Mouse (Mus musculus): Measurements from ENCODE around the gene Ntrk3. TPM values are rescaled to one million over a fixed set of nuclear protein-coding genes. Genes with fewer than 3 reads are reported as not detected.

Gene Ntrk3
- polyA plus RNA-seq, 1 experiment from 2014 or later, result 7.3 TPM

DNA sequence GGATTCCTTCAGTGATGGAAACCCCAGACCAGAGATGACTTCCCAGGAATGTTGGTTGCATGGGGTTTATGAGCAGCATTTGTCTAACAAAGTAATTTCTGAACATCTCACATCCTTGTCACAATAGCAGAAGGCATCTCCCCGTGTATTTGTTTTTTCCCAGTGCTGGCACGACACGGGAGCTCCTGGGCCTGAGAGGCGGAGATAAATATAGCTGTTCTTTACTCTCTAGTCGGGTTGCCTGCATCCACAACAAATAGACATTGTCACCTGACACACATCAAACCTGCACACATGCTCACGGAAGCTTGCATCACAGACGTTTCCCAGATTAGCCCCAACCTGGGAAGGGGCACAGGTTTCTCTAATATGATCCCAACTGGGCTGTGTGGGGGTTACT is 30.1 kb downstream of the Ntrk3 start:
- no peaks in the 10 kb centered on the region for H3K4me1 ChIP-seq (replicated peaks; ENCODE audit: control insufficient read depth, insufficient read depth, low read length)
- H3K27me3 ChIP-seq (ENCODE audit: control insufficient read depth, insufficient read depth, low read length), result no peaks in the 10 kb centered on the region
- no peaks in the 10 kb centered on the region for H3K9me3 ChIP-seq (ENCODE audit: control insufficient read depth, low read length)
- no peak overlapping the region for H3K9ac ChIP-seq (ENCODE audit: low read length)
- 83% methylated on average over 7 of the region's 7 CpGs for WGBS
- DNase-seq (ENCODE audit: low spot score), result no peak
- H3K4me2 ChIP-seq (ENCODE audit: low read depth, low read length, severe bottlenecking), result no peak overlapping the region
- no peak for ATAC-seq (replicated peaks; ENCODE audit: low FRiP score)
- H3K36me3 ChIP-seq (ENCODE audit: control insufficient read depth, insufficient read depth, low read length), result no peaks in the 10 kb centered on the region
- no peak overlapping the region for H3K27ac ChIP-seq (ENCODE audit: low read depth, low read length)
- no peak overlapping the region for H3K4me3 ChIP-seq (ENCODE audit: low read depth, low read length)

DNA sequence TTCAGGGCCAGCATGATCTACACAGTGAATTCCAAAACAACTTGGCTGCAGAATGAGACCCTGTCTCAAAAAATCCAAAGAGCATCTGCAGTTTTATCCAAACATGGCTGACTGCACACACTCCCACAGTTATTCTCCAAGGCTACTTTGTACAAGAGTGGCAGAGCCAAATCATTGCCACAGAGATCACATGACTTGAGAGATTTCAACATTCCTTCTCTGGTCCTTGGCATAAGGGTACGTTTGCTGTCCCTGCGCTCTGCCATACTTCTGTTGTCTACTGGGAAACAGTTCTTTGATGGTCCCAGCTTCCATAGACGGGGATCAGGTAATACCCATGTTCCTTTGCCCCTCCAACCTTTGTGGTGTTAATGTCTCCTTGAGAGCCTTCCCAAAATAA is 30.7 kb downstream of the Ntrk3 start:
- WGBS, result 81% methylated on average over 3 of the region's 3 CpGs
- Histone ChIP-seq H3K4me3 (ENCODE audit: low read depth, low read length) (no peak overlapping the region), H3K9ac (ENCODE audit: low read length) (no peak overlapping the region), H3K9me3 (ENCODE audit: control insufficient read depth, low read length) (no peaks in the 10 kb centered on the region), H3K36me3 (ENCODE audit: control insufficient read depth, insufficient read depth, low read length) (no peaks in the 10 kb centered on the region), H3K27ac (ENCODE audit: low read depth, low read length) (no peak overlapping the region), H3K4me2 (ENCODE audit: low read depth, low read length, severe bottlenecking) (no peak overlapping the region), H3K4me1 (replicated peaks; ENCODE audit: control insufficient read depth, insufficient read depth, low read length) (no peaks in the 10 kb centered on the region), H3K27me3 (ENCODE audit: control insufficient read depth, insufficient read depth, low read length) (no peaks in the 10 kb centered on the region)
- no peak for DNase-seq (ENCODE audit: low spot score)
- no peak for ATAC-seq (replicated peaks; ENCODE audit: low FRiP score)

DNA sequence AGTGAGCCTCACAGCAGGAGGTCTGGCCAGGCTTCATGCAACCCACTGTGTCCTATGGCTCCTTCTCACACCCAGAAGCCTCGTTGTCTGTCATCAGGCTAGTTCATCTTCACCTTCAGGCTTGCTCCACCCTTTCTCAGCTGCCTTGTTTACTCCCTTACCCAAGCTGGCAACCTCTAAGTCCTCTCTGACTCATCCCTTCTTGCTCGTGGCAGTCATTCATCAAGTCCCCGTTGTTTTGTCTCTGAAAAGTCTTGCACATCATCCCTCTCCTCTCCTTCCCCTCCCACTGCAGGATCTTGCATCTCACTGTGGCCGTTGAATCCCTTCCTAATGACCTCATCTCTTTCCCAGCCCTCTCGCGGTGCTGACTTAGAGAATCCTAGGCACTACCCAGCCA is 35.1 kb downstream of the Ntrk3 start:
- Histone ChIP-seq H3K36me3 (ENCODE audit: control insufficient read depth, insufficient read depth, low read length) (no peaks in the 10 kb centered on the region), H3K4me1 (replicated peaks; ENCODE audit: control insufficient read depth, insufficient read depth, low read length) (no peaks in the 10 kb centered on the region), H3K9ac (ENCODE audit: low read length) (no peak overlapping the region), H3K4me2 (ENCODE audit: low read depth, low read length, severe bottlenecking) (no peak overlapping the region), H3K27me3 (ENCODE audit: control insufficient read depth, insufficient read depth, low read length) (no peaks in the 10 kb centered on the region), H3K27ac (ENCODE audit: low read depth, low read length) (no peak overlapping the region), H3K9me3 (ENCODE audit: control insufficient read depth, low read length) (no peaks in the 10 kb centered on the region), H3K4me3 (ENCODE audit: low read depth, low read length) (no peak overlapping the region)
- ATAC-seq (replicated peaks; ENCODE audit: low FRiP score) (no peak), DNase-seq (ENCODE audit: low spot score) (no peak)
- 78% methylated on average over 6 of the region's 6 CpGs for WGBS

DNA sequence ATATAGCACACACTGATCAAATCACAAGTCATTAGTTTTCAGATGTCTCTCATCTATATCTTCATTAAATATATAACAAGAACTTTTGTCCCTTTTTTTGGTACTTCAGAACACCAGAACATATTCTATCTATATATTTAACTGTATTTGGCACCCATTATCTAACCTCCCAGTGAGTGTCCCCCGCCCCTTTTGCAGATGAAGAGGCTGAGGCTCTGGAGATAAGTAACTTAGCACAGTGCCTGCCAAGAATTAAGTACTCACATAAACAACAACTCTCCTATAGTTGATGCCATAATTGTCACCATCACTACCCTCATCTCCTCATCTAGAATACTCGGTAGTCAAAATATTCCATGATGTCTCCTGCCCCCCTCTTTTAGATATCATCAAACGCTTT is 42.6 kb downstream of the Ntrk3 start:
- 87% methylated on average over 3 of the region's 3 CpGs for WGBS
- Histone ChIP-seq H3K4me2 (ENCODE audit: low read depth, low read length, severe bottlenecking) (no peak overlapping the region), H3K36me3 (ENCODE audit: control insufficient read depth, insufficient read depth, low read length) (no peaks in the 10 kb centered on the region), H3K4me1 (replicated peaks; ENCODE audit: control insufficient read depth, insufficient read depth, low read length) (no peaks in the 10 kb centered on the region), H3K9ac (ENCODE audit: low read length) (no peak overlapping the region), H3K9me3 (ENCODE audit: control insufficient read depth, low read length) (no peaks in the 10 kb centered on the region), H3K27ac (ENCODE audit: low read depth, low read length) (no peak overlapping the region), H3K27me3 (ENCODE audit: control insufficient read depth, insufficient read depth, low read length) (no peaks in the 10 kb centered on the region), H3K4me3 (ENCODE audit: low read depth, low read length) (no peak overlapping the region)
- ATAC-seq (replicated peaks; ENCODE audit: low FRiP score) (no peak), DNase-seq (ENCODE audit: low spot score) (no peak)

DNA sequence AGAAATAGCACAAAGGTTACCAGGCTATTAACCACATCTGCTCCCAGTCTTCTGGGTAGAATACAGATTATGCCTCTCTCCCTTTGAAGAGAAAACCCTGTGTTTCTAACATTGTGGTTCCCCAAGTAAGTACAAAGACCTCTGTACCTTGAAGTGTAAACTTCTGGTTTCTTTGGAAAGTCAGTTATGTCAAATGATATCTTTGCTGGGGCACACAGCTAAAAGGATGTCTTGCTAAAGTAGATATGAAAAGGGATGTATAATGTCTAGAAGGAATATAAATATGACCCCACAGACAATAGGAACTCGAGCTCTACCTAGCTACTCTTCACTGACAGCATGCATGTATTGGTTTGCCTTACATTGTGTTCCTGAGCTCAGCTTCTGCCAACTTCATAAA is 44.7 kb downstream of the Ntrk3 start:
- Histone ChIP-seq H3K27ac (ENCODE audit: low read depth, low read length) (no peak overlapping the region), H3K9me3 (ENCODE audit: control insufficient read depth, low read length) (no peaks in the 10 kb centered on the region), H3K9ac (ENCODE audit: low read length) (no peak overlapping the region), H3K4me1 (replicated peaks; ENCODE audit: control insufficient read depth, insufficient read depth, low read length) (no peaks in the 10 kb centered on the region), H3K4me3 (ENCODE audit: low read depth, low read length) (no peak overlapping the region), H3K4me2 (ENCODE audit: low read depth, low read length, severe bottlenecking) (no peak overlapping the region), H3K36me3 (ENCODE audit: control insufficient read depth, insufficient read depth, low read length) (no peaks in the 10 kb centered on the region), H3K27me3 (ENCODE audit: control insufficient read depth, insufficient read depth, low read length) (no peaks in the 10 kb centered on the region)
- WGBS, result 72% methylated on average over 1 of the region's 1 CpGs
- DNase-seq (ENCODE audit: low spot score) (no peak), ATAC-seq (replicated peaks; ENCODE audit: low FRiP score) (no peak)

DNA sequence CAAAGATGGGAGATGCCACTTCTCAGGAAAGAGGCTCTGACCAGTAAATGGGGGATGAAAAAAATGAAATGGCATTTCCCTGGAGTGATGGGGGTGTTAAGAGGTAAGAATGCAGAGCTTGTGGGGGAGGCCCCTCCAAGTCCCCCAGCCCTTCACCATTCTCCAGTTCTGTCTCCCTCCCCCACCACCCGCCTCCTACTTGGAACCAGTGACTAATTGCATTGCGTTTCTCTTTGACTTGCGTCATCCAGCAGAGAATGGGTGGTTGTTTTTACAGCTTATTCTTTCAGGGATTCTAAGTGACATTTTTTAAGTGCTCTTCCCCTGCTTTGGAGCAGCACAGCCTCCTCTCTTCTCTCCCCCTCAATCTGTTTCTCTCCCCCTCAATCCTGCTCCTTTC is 46.9 kb downstream of the Ntrk3 start:
- Histone ChIP-seq H3K4me1 (replicated peaks; ENCODE audit: control insufficient read depth, insufficient read depth, low read length) (no peaks in the 10 kb centered on the region), H3K4me3 (ENCODE audit: low read depth, low read length) (no peak overlapping the region), H3K9me3 (ENCODE audit: control insufficient read depth, low read length) (no peaks in the 10 kb centered on the region), H3K36me3 (ENCODE audit: control insufficient read depth, insufficient read depth, low read length) (no peaks in the 10 kb centered on the region), H3K27ac (ENCODE audit: low read depth, low read length) (no peak overlapping the region), H3K9ac (ENCODE audit: low read length) (no peak overlapping the region), H3K27me3 (ENCODE audit: control insufficient read depth, insufficient read depth, low read length) (no peaks in the 10 kb centered on the region), H3K4me2 (ENCODE audit: low read depth, low read length, severe bottlenecking) (no peak overlapping the region)
- 61% methylated on average over 3 of the region's 3 CpGs for WGBS
- DNase-seq (ENCODE audit: low spot score) (no peak), ATAC-seq (replicated peaks; ENCODE audit: low FRiP score) (no peak)

DNA sequence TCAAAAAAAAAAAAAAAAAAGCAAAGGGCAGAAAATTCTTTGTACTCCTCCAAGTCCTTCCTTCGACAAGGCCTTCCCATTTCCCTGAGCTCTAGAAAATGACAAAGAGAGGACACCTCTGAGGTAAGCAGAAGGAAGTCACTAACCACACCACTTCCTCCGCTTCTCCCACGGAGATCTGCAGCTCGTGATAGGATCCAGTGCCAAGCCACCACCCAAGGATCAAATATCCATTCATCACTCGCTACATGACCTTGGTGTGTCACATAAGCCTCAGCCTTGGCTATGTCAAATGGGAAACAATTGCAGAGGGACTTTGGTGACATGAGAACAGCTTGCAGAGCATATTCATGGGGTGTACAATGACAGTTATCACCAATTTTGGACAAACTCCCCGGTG is 52.9 kb downstream of the Ntrk3 start:
- Histone ChIP-seq H3K27me3 (ENCODE audit: control insufficient read depth, insufficient read depth, low read length) (no peaks in the 10 kb centered on the region), H3K9me3 (ENCODE audit: control insufficient read depth, low read length) (no peaks in the 10 kb centered on the region), H3K9ac (ENCODE audit: low read length) (no peak overlapping the region), H3K27ac (ENCODE audit: low read depth, low read length) (no peak overlapping the region), H3K4me1 (replicated peaks; ENCODE audit: control insufficient read depth, insufficient read depth, low read length) (no peaks in the 10 kb centered on the region), H3K4me3 (ENCODE audit: low read depth, low read length) (no peak overlapping the region), H3K4me2 (ENCODE audit: low read depth, low read length, severe bottlenecking) (no peak overlapping the region), H3K36me3 (ENCODE audit: control insufficient read depth, insufficient read depth, low read length) (no peaks in the 10 kb centered on the region)
- WGBS, result 80% methylated on average over 6 of the region's 6 CpGs
- DNase-seq (ENCODE audit: low spot score) (no peak), ATAC-seq (replicated peaks; ENCODE audit: low FRiP score) (no peak)

DNA sequence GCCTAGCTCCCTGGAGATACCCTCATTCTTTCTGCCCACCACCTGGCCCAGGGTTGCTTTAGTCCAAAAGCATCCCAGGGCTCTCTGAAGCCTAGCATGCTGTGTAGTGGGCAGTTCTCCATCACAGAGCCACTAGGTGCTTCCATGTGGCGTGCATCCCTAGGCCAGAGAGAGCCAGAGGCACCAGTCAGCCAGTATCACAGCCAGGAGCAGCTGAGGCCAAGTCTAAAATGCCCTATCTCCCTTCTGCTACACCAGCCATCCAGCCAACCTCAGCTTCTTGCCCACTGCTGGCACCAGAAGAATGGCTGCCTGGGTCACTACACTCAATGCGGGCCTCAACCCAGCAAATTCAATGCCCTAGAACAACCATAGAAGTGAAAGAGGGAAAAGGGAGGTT is 56.9 kb downstream of the Ntrk3 start:
- Histone ChIP-seq H3K27ac (ENCODE audit: low read depth, low read length) (no peak overlapping the region), H3K9me3 (ENCODE audit: control insufficient read depth, low read length) (no peaks in the 10 kb centered on the region), H3K9ac (ENCODE audit: low read length) (no peak overlapping the region), H3K4me2 (ENCODE audit: low read depth, low read length, severe bottlenecking) (no peak overlapping the region), H3K27me3 (ENCODE audit: control insufficient read depth, insufficient read depth, low read length) (no peaks in the 10 kb centered on the region), H3K4me1 (replicated peaks; ENCODE audit: control insufficient read depth, insufficient read depth, low read length) (no peaks in the 10 kb centered on the region), H3K36me3 (ENCODE audit: control insufficient read depth, insufficient read depth, low read length) (no peaks in the 10 kb centered on the region), H3K4me3 (ENCODE audit: low read depth, low read length) (no peak overlapping the region)
- ATAC-seq (replicated peaks; ENCODE audit: low FRiP score) (no peak), DNase-seq (ENCODE audit: low spot score) (no peak)
- 79% methylated on average over 2 of the region's 2 CpGs for WGBS

DNA sequence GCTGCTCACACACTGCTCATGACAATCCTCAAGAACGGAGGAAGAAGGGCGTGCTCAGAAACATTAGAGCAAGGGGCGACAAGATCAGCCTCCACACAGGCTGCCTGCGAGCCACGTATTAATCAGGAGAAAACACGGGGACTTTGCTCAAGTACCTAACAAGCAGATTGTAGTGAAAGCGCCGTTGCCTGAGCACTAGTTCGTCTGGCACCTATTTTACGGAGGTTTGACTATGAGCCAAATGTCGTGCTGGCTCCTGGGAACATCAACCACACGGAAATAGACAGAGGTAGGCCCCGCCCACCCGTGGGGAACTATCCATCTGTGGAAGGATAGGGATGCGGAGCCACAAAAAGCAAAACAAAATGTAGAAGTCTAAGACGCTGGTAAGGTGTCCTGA is 68.4 kb downstream of the Ntrk3 start:
- H3K9ac ChIP-seq (ENCODE audit: low read length), result no peak overlapping the region
- H3K4me3 ChIP-seq (ENCODE audit: low read depth, low read length), result no peak overlapping the region
- WGBS, result 91% methylated on average over 16 of the region's 16 CpGs

More for the DNA sequence above, 68.4 kb downstream of the Ntrk3 start:
- H3K4me1 ChIP-seq (replicated peaks; ENCODE audit: control insufficient read depth, insufficient read depth, low read length), result no peaks in the 10 kb centered on the region
- H3K27ac ChIP-seq (ENCODE audit: low read depth, low read length), result no peak overlapping the region
- DNase-seq (ENCODE audit: low spot score), result no peak
- no peak for ATAC-seq (replicated peaks; ENCODE audit: low FRiP score)
- H3K36me3 ChIP-seq (ENCODE audit: control insufficient read depth, insufficient read depth, low read length), result no peaks in the 10 kb centered on the region
- no peaks in the 10 kb centered on the region for H3K9me3 ChIP-seq (ENCODE audit: control insufficient read depth, low read length)
- no peak overlapping the region for H3K4me2 ChIP-seq (ENCODE audit: low read depth, low read length, severe bottlenecking)
- no peaks in the 10 kb centered on the region for H3K27me3 ChIP-seq (ENCODE audit: control insufficient read depth, insufficient read depth, low read length)
